Mouse (Mus musculus) left cerebral cortex, adult 8-10 months (tissue): ENCODE measurements at regions not wholly inside any gene's neighbourhood (a gene's known extent, or its start where the extent isn't known, plus 50 kb on each side); places are given as distances from the start of the nearest gene placed in this dataset.

Experiments used
- DNase-seq, 2 experiments: peaks; one replicate each; pipeline ENCODE4 v3.0.0; 2022; ENCODE audit warnings: low spot score in 2 of 2

DNA sequence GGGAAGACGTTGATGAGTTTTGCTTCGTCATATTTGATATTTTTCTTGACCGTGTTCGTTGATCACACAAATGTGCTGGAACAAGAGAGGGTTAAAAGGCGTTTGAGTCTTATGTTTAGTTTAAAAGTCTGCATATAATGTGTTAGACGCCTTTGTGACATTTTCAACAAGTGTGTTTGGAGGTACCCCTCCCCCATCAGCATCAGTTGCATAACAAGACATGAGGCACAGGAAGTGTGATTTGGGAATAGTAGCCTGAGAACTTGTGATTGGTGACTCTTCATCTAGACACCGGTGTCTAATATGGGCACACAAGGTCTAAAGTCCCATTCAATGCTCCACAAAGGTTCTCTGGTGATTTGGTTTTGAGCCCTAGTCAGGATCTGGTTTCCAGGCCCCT is 76.1 kb upstream of the Arhgap21 start:
- no peak for DNase-seq

DNA sequence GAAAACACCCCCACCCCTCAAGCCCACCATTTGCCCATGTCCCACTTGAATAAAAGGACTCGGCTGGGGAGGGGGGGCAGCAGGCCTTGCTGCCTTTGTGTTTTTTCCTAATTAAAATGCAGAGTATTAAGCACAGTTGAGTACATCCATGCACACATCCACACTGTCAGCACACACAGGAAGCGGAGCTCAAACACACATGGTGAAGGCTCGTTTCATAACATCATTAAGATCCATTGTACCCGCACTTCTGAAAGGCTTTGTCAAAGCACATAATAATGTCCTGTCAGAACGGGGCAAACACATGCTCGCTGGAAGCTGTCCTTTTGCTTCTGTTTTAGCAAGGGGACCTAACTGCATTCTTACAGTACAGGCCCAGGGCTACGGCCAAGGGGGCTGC is 75.3 kb upstream of the Arhgap21 start:
- no peak for DNase-seq

GRCm38 (mm10) chr2:21043302-21043701 is 74.6 kb upstream of the Arhgap21 start:
- DNase-seq: no peak

DNA sequence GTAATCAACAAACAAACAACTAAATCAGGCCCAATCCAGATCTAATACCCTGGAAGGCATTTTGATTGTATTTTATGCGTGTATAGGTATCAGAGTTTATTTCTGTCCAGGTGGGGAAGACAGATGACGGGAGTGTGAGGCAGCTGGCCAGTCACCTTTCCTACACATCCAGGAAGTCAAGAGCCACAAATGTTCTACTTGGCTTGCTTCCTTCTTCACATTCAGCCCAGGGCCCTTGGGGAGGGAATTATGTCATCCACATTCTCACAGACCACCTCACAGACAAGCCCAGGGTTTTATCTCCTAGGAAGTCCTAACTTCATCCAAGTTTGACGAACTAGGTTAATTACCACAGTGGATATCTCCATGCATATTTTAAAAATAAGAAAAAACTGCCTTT is 68.9 kb upstream of the Arhgap21 start:
- no peak for DNase-seq

DNA sequence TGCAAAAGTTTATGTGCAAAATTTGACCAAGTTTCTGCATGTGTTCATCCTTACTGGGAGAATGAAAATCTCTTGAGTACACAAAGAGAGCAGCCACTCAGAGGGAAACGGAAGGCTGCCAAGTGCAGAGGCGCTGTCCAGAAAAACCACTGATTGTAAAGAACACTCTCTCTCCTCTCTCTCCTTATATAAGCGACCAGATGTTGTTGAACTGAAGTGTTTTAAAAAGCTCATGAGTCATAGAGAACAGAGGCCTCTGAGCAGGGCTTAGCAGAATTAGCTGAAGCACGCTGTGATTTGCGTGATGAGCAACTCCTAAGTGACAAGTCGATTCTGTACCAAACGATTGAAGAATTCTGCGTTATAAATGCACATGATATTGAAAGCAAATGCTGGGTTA is 68.5 kb upstream of the Arhgap21 start:
- peak; percentile 32 to 90 for DNase-seq

DNA sequence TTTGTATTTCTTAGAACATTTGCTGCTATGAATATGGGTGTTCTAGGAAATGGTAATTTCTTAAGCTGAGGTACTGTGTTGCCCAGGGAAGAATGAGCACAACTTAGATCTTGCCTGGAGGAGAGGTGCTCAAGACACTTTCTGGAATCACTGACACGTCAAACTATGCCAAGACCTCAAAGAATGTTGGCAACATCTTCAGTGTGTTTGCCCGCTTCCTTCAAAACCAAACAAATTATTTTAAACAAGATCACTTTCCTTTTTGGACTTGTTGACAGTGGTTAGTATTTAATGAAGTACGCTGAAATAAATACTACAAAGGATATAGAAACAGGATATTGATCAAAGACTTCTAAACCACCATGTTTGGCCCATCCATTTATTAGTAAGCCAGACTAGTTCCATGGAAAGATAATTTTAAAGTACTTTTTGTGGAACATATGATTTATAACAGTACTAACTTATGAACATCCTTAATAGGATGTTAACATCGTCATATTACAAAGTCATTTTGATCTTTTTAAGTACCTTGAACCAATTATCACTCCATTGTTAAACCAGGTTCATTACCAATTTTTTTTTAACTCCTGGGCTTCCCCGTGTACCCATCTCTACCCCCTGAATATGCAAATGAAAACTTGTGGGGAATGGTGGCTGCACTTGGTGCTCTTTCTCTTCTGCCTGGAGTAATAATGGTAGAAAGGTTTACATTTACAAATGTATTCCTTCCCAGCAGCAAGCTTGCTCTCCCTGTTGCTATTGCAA is 67.4 kb upstream of the Arhgap21 start:
- no peak for DNase-seq

GRCm38 (mm10) chr2:21034651-21035050 is 66.0 kb upstream of the Arhgap21 start:
- peak in 1 of 2 experiments; percentile 69 for DNase-seq

GRCm38 (mm10) chr2:21030650-21031049 is 62.0 kb upstream of the Arhgap21 start:
- no peak for DNase-seq

- no peak for DNase-seq
These were observed 60.8 kb upstream of the Arhgap21 start for GRCm38 (mm10) chr2:21029391-21030010.

DNA sequence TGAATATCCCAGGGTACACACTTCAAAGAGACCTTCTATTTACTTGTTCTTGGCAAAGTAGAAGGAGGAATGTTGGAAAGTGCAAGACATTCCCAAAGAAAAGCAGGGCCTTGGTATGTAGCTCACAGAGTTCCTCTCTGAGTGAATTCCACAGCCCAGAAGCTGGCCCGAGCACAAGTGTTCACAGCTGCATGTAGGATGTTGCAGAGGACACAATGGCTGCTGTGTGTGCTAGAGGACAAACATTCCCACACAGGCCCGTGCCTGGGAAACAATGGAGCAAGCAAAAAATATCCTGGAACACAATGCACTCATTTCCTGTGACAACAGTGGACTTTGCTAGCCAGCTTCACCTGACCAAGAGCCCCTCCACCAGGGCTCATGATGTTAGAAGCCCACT is 59.9 kb upstream of the Arhgap21 start:
- DNase-seq: peak in 1 of 2 experiments; percentile 72

DNA sequence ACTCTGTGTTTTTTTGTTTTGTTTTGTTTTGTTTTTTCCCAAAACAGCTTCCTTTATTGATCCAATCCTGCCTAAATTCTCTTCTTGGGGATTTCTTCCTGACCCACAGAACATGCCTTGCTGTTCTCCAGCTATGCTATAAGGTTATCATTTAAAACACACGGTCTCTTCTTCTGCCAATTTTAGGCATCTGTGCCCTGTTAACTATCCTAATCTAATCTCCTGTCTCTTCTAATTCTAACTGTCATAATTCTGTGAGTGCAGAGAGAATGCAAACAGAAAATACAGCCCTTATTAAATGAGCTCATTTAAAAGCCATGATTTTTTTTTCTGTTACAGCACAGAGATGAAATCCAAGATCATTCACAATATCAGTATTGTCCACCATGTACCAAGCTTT is 49.9 kb upstream of the Arhgap21 start:
- no peak for DNase-seq
